Mouse (Mus musculus) forebrain, postnatal 0 days (tissue): ENCODE data around the gene Sema4d. TPM values are rescaled to one million over a fixed set of nuclear protein-coding genes. Genes with fewer than 3 reads are reported as not detected.
A peak's percentile ranks its signal among the peaks of the same experiment; 100 is the strongest.

Experiments
- ATAC-seq: fragments of 200-750 bp; cut with Nextera tagmentation; 2 replicates; pipeline ENCODE4 v1.8.0; 2017; ENCODE audit warnings: mild to moderate bottlenecking, moderate library complexity
- DNase-seq: peaks from one replicate; pipeline ENCODE4 v3.0.0-alpha.2; 2015
- H3K27ac ChIP-seq: fragments of 300-500 bp; sonication (generic); 2 replicates; pipeline ENCODE4 v1.5.1; 2014; ENCODE audit warnings: low read depth, mild to moderate bottlenecking, antibody characterized with exemption, low read length, moderate library complexity, mixed read lengths
- H3K27me3 ChIP-seq: fragments of 300-500 bp; sonication (generic); 2 replicates; pipeline ENCODE4 v1.6.1; 2014; ENCODE audit warnings: mild to moderate bottlenecking, low read length, mixed read lengths; ENCODE audit not compliant: insufficient read depth
- H3K36me3 ChIP-seq: fragments of 300-500 bp; sonication (generic); 2 replicates; pipeline ENCODE4 v1.6.1; 2014; ENCODE audit warnings: mild to moderate bottlenecking, moderate library complexity; ENCODE audit not compliant: insufficient read depth
- H3K4me1 ChIP-seq: fragments of 300-500 bp; sonication (generic); 2 replicates; pipeline ENCODE4 v1.6.1; 2014; ENCODE audit warnings: antibody characterized with exemption; ENCODE audit not compliant: insufficient read depth
- H3K4me2 ChIP-seq: fragments of 300-500 bp; sonication (generic); 2 replicates; pipeline ENCODE4 v1.6.1; 2014; ENCODE audit warnings: low read depth, mild to moderate bottlenecking, moderate library complexity
- H3K4me3 ChIP-seq: fragments of 300-500 bp; sonication (generic); 2 replicates; pipeline ENCODE4 v1.5.1; 2014; ENCODE audit warnings: low read depth, low read length, mixed read lengths
- H3K9ac ChIP-seq: fragments of 300-500 bp; sonication (generic); 2 replicates; pipeline ENCODE4 v1.6.1; 2014; ENCODE audit warnings: mild to moderate bottlenecking
- H3K9me3 ChIP-seq: fragments of 300-500 bp; sonication (generic); 2 replicates; pipeline ENCODE4 v1.6.1; 2016; ENCODE audit warnings: low read length
- CTCF ChIP-seq: sonication (generic); IDR thresholded peaks from 2 replicates; pipeline ENCODE4 v1.5.1; 2016; ENCODE audit warnings: antibody characterized with exemption, control low read depth, low read depth
- WGBS: fragments of 180-500 bp; shearing (Covaris S2); extraction: QIAGEN DNeasy Blood & Tissue Kit; methylation state at CpG from one replicate; pipeline ENCODE4 v1.1.7; 2014; 5-methylcytosine and 5-hydroxymethylcytosine counted together
- polyA plus RNA-seq: library from polyadenylated mRNA; unstranded; fragments of >200 nt; fragmentation: Nextera tagmentation; extraction: Ambion mirVana; gene quantifications from 2 replicates; pipeline ENCODE4 v1.2.1, GENCODE M21; 2015
- total RNA-seq: library from RNA; depleted of rRNA; stranded (reverse); fragments of >200 nt; gene quantifications from 2 replicates; pipeline ENCODE4 v1.2.3, GENCODE M21; 2014

The Sema4d gene
- total and polyA plus RNA-seq, 2 experiments from 2014 or later = 14.2 to 16.5 TPM

GRCm38 (mm10) chr13:51799735-51800522, 6.4 kb upstream of the Sema4d start:
- Histone ChIP-seq H3K36me3 (no peaks in the 10 kb centered on the region), H3K4me3 (no peak overlapping the region), H3K27ac (0 out of 2 replicates have a peak overlapping the region, but pooled peaks have one; percentile 54), H3K9me3 (no peaks in the 10 kb centered on the region), H3K4me1 (no peaks in the 10 kb centered on the region), H3K9ac (no peak overlapping the region), H3K27me3 (no peaks in the 10 kb centered on the region), H3K4me2 (no peak overlapping the region)
- DNase-seq (no peak), ATAC-seq (no peak)
- no peak for TF ChIP-seq CTCF
- 83% methylated on average over 16 of the region's 16 CpGs for WGBS

GRCm38 (mm10) chr13:51797899-51798746, 4.6 kb upstream of the Sema4d start:
- WGBS = 59% methylated on average over 8 of the region's 8 CpGs
- DNase-seq (no peak), ATAC-seq (no peak)
- Histone ChIP-seq H3K4me1 (no peaks in the 10 kb centered on the region), H3K27ac (no peak overlapping the region), H3K9me3 (no peaks in the 10 kb centered on the region), H3K36me3 (no peaks in the 10 kb centered on the region), H3K4me3 (no peak overlapping the region), H3K27me3 (no peaks in the 10 kb centered on the region), H3K4me2 (no peak overlapping the region), H3K9ac (no peak overlapping the region)
- no peak for TF ChIP-seq CTCF

GRCm38 (mm10) chr13:51793948-51794347, 401 bp upstream of the Sema4d start:
- Histone ChIP-seq H3K27me3 (no peaks in the 10 kb centered on the region), H3K36me3 (no peaks in the 10 kb centered on the region), H3K4me2 (peak overlapping the region; percentile 79), H3K4me3 (peak overlapping the region; percentile 67), H3K4me1 (peaks cover 27% of the 10 kb centered on the region), H3K9me3 (no peaks in the 10 kb centered on the region), H3K27ac (peak overlapping the region; percentile 68; the same call in 1 of the 2 replicates), H3K9ac (peak overlapping the region; percentile 80; the same call in 1 of the 2 replicates)
- ATAC-seq (no peak), DNase-seq (no peak)
- no peak for TF ChIP-seq CTCF
- WGBS = 39% methylated on average over 5 of the region's 7 CpGs

GRCm38 (mm10) chr13:51792729-51793424, 670 bp downstream of the Sema4d start:
- Histone ChIP-seq H3K4me2 (peak overlapping the region; percentile 79), H3K9me3 (no peaks in the 10 kb centered on the region), H3K9ac (peak overlapping the region; percentile 80), H3K36me3 (no peaks in the 10 kb centered on the region), H3K4me3 (peak overlapping the region; percentile 67), H3K4me1 (peaks cover 27% of the 10 kb centered on the region), H3K27me3 (no peaks in the 10 kb centered on the region), H3K27ac (peak overlapping the region; percentile 68)
- TF ChIP-seq CTCF = no peak
- DNase-seq (peak; percentile 71), ATAC-seq (peak; percentile 77)
- WGBS = 1% methylated on average over 43 of the region's 43 CpGs

GRCm38 (mm10) chr13:51792135-51792573, 1.4 kb downstream of the Sema4d start:
- Histone ChIP-seq H3K9ac (peak overlapping the region; percentile 80), H3K27ac (peak overlapping the region; percentile 68; the same call in 1 of the 2 replicates), H3K4me3 (peak overlapping the region; percentile 67), H3K4me2 (peak overlapping the region; percentile 79), H3K27me3 (no peaks in the 10 kb centered on the region), H3K9me3 (no peaks in the 10 kb centered on the region), H3K36me3 (no peaks in the 10 kb centered on the region), H3K4me1 (peaks cover 27% of the 10 kb centered on the region)
- DNase-seq (no peak), ATAC-seq (peak; percentile 5; the same call in 1 of the 2 replicates)
- TF ChIP-seq CTCF = no peak
- WGBS = 31% methylated on average over 11 of the region's 11 CpGs

- peak overlapping the region; percentile 80 for H3K9ac ChIP-seq
- no peak for ATAC-seq
- H3K4me1 ChIP-seq = peaks cover 27% of the 10 kb centered on the region
- H3K4me3 ChIP-seq = peak overlapping the region; percentile 67
- H3K27me3 ChIP-seq = no peaks in the 10 kb centered on the region
- peak overlapping the region; percentile 79 for H3K4me2 ChIP-seq
- no peak for TF ChIP-seq CTCF
- H3K27ac ChIP-seq = no peak overlapping the region
- 70% methylated on average over 3 of the region's 3 CpGs for WGBS
- H3K9me3 ChIP-seq = no peaks in the 10 kb centered on the region
- DNase-seq = no peak
- H3K36me3 ChIP-seq = no peaks in the 10 kb centered on the region
Measured at GRCm38 (mm10) chr13:51791604-51792003, 1.9 kb downstream of the Sema4d start.
